In the genomic region with DNA sequence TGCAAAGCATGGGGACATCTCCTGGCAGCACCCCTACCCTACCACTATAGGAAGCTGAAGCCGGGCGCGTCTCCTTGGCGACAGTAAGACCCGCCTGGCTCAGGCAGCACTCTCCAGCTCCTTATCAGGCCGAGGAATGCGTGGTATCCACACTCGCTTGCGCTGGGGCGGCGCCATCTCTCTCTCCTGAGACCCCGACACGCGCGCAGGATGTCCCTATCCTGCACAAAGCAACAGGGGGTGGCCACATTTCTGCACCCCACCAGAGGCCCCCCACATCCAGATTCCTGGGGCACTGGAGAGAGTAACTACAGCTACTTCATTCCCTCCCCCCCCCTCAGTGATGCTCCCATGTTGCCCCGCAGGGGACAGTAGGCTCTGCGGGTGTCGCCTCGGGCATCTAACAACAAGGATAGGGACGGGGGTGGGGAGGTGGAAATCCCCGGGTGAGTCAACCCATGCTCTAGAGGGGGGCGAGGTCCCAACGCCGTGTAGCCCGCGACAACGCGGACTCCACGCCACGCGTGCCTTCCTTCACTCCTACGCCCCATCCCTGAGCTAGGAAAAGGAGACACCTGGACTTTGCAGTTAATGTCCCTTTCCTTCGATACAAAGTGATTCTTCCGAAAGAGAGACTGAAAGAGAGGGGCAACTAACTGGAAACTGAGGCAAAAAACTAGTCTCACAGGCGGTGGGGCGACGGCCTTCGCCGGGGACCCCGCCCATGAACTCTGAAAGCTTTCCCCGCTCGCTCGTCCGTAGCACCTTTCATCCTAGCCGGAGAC, we compare ENCODE assay signal across 8 mouse cellular contexts. TPM values are rescaled to one million over a fixed set of nuclear protein-coding genes. Genes with fewer than 3 reads are reported as not detected.
DNase-seq lines count a peak whose midpoint lies in the region; ATAC-seq lines count a peak whose summit lies in the region.

No protein-coding gene starts in this region.

- under 1% methylated on average over 44 of the region's 45 CpGs for WGBS in intestine, embryonic 14.5 days
- WGBS in lung, embryonic 16.5 days, result under 1% methylated on average over 45 of the region's 45 CpGs

- H3K27ac ChIP-seq in intestine, embryonic 14.5 days (ENCODE audit: low read depth), result peak overlapping the region; percentile 92
- H3K27ac ChIP-seq in lung, embryonic 16.5 days (ENCODE audit: low read length), result peak overlapping the region; percentile 99

- ATAC-seq in intestine, embryonic 14.5 days (replicated peaks; ENCODE audit: low FRiP score, low TSS enrichment, low read depth), result peak; percentile 17; the same call in 1 of the 2 replicates
- peak; percentile 60 for ATAC-seq in lung, embryonic 16.5 days (ENCODE audit: low read depth)

- peak overlapping the region; percentile 83 for H3K9ac ChIP-seq in intestine, embryonic 14.5 days (ENCODE audit: low read length)
- H3K9ac ChIP-seq in lung, embryonic 16.5 days (ENCODE audit: low read length), result peak overlapping the region; percentile 99

- H3K4me1 ChIP-seq in intestine, embryonic 14.5 days (replicated peaks; ENCODE audit: control insufficient read depth, insufficient read depth, low read length), result peaks cover 48% of the 10 kb centered on the region
- peaks cover 57% of the 10 kb centered on the region for H3K4me1 ChIP-seq in lung, embryonic 16.5 days (replicated peaks; ENCODE audit: control insufficient read depth, insufficient read depth, low read length)

- H3K4me2 ChIP-seq in intestine, embryonic 14.5 days (ENCODE audit: low read length), result peak overlapping the region; percentile 94
- H3K4me2 ChIP-seq in lung, embryonic 16.5 days (ENCODE audit: low read depth, low read length), result peak overlapping the region; percentile 83

- H3K9me3 ChIP-seq in intestine, embryonic 14.5 days (ENCODE audit: control insufficient read depth, low read length), result no peaks in the 10 kb centered on the region
- H3K9me3 ChIP-seq in lung, embryonic 16.5 days (ENCODE audit: control insufficient read depth, low read length), result no peaks in the 10 kb centered on the region

- peak overlapping the region; percentile 91 for H3K4me3 ChIP-seq in intestine, embryonic 14.5 days (ENCODE audit: low read depth, low read length)
- peak overlapping the region; percentile 92 for H3K4me3 ChIP-seq in lung, embryonic 16.5 days (ENCODE audit: low read length)

- peak; percentile 61 for DNase-seq in ovary, postnatal 36 days (ENCODE audit: low spot score)
- DNase-seq in ovary, postnatal 10 days (ENCODE audit: low spot score), result no peak
- peak; percentile 54 to 69 for DNase-seq in adrenal gland, postnatal 36 days
- DNase-seq in forelimb bud, embryonic 11.5 days (ENCODE audit: low read depth, low spot score), result peak; percentile 48
- peak; percentile 74 for DNase-seq in intestine, embryonic 14.5 days (ENCODE audit: low spot score)
- DNase-seq in retina, postnatal 1 day, result peak; percentile 70
- DNase-seq in frontal cortex, postnatal 10 days (ENCODE audit: low spot score in 2 of 2), result no peak

- peaks cover 4% of the 10 kb centered on the region; the same call in 1 of the 2 replicates for H3K36me3 ChIP-seq in intestine, embryonic 14.5 days (ENCODE audit: control insufficient read depth, insufficient read depth, low read length)
- H3K36me3 ChIP-seq in lung, embryonic 16.5 days (ENCODE audit: control insufficient read depth, insufficient read depth, low read length), result no peaks in the 10 kb centered on the region

- H3K27me3 ChIP-seq in intestine, embryonic 14.5 days (replicated peaks; ENCODE audit: control insufficient read depth, insufficient read depth, low read length), result no peaks in the 10 kb centered on the region
- no peaks in the 10 kb centered on the region for H3K27me3 ChIP-seq in lung, embryonic 16.5 days (ENCODE audit: control insufficient read depth, insufficient read depth, low read depth, low read length)

RNA-seq across cellular contexts. Expression of a gene that starts 1.0 kb away (rescaled TPM):
- 10 to 100 TPM; 16.5 to 19.2 TPM for total RNA-seq in adrenal gland, postnatal 36 days (2021)
- 31.9 and 35.5 TPM in 2 replicates for polyA plus RNA-seq in intestine, embryonic 14.5 days (2014; fragmentation: Nextera tagmentation; extraction: Ambion mirVana)
- 63.5 and 67.2 TPM in 2 replicates for polyA plus RNA-seq in lung, embryonic 16.5 days (2015; fragmentation: Nextera tagmentation; extraction: Ambion mirVana)

RNA-seq across cellular contexts. Expression of a gene that starts 15.9 kb away (rescaled TPM):
- 10 to 100 TPM; 42.9 to 59.7 TPM for total RNA-seq in adrenal gland, postnatal 36 days (2021)
- polyA plus RNA-seq in intestine, embryonic 14.5 days (2014; fragmentation: Nextera tagmentation; extraction: Ambion mirVana), result 65.4 and 69.9 TPM in 2 replicates
- 92.5 and 97.1 TPM in 2 replicates for polyA plus RNA-seq in lung, embryonic 16.5 days (2015; fragmentation: Nextera tagmentation; extraction: Ambion mirVana)

RNA-seq across cellular contexts. Expression of a gene that starts 26.9 kb away (rescaled TPM):
- total RNA-seq in adrenal gland, postnatal 36 days (2021), result 100 to 1,000 TPM; 122 to 130 TPM
- 151 and 155 TPM in 2 replicates for polyA plus RNA-seq in intestine, embryonic 14.5 days (2014; fragmentation: Nextera tagmentation; extraction: Ambion mirVana)
- 156 TPM in 2 replicates for polyA plus RNA-seq in lung, embryonic 16.5 days (2015; fragmentation: Nextera tagmentation; extraction: Ambion mirVana)

RNA-seq across cellular contexts. Expression of a gene that starts 40.2 kb away (rescaled TPM):
- 10 to 100 TPM; 10.7 to 14.8 TPM for total RNA-seq in adrenal gland, postnatal 36 days (2021)
- polyA plus RNA-seq in intestine, embryonic 14.5 days (2014; fragmentation: Nextera tagmentation; extraction: Ambion mirVana), result 11.4 and 11.8 TPM in 2 replicates
- 76.2 and 93.0 TPM in 2 replicates for polyA plus RNA-seq in lung, embryonic 16.5 days (2015; fragmentation: Nextera tagmentation; extraction: Ambion mirVana)

RNA-seq across cellular contexts. Expression of a gene that starts 53.5 kb away (rescaled TPM):
- total RNA-seq in adrenal gland, postnatal 36 days (2021), result 1 to 10 TPM; 1.9 to 2.8 TPM
- 0.96 TPM in 1 of 2 replicates, not detected in the other for polyA plus RNA-seq in intestine, embryonic 14.5 days (2014; fragmentation: Nextera tagmentation; extraction: Ambion mirVana)
- polyA plus RNA-seq in lung, embryonic 16.5 days (2015; fragmentation: Nextera tagmentation; extraction: Ambion mirVana), result 2.2 and 4.2 TPM in 2 replicates

Comparison
In these comparisons a context has a peak if more than half of its experiments do, and no peak if none do; other contexts are left out.
1. DNase-seq: peak in ovary, postnatal 36 days (single experiment), adrenal gland, postnatal 36 days (2 of 2), forelimb bud, embryonic 11.5 days (single experiment), intestine, embryonic 14.5 days (single experiment) and retina, postnatal 1 day (single experiment); none in ovary, postnatal 10 days (single experiment) and frontal cortex, postnatal 10 days (0 of 2).